Mouse (Mus musculus) E14TG2a.4 (cell line): ENCODE measurements around the gene Gm45717.

Source experiments
- H3K27me3 ChIP-seq: 2 replicates; pipeline ENCODE4 v1.6.1; 2014; ENCODE audit warnings: low read length, control low read depth; ENCODE audit not compliant: insufficient read depth
- H3K36me3 ChIP-seq: 2 replicates; pipeline ENCODE4 v1.6.1; 2014; ENCODE audit warnings: low read length, control low read depth; ENCODE audit not compliant: insufficient read depth
- H3K4me1 ChIP-seq: replicated peaks from 2 replicates; pipeline ENCODE4 v1.6.1; 2014; ENCODE audit warnings: low read depth, low read length, control low read depth
- H3K4me3 ChIP-seq: replicated peaks from 2 replicates; pipeline ENCODE4 v1.5.1; 2014; ENCODE audit warnings: mild to moderate bottlenecking, low read length
- H3K9me3 ChIP-seq: 2 replicates; pipeline ENCODE4 v1.6.1; 2014; ENCODE audit warnings: low read length, control low read depth
- CTCF ChIP-seq: conservative IDR thresholded peaks from 2 replicates; pipeline ENCODE4 v1.5.1; 2014; ENCODE audit warnings: low read length
- NANOG ChIP-seq: IDR thresholded peaks from 2 replicates; pipeline ENCODE4 v1.6.1; 2014; ENCODE audit warnings: borderline replicate concordance, low read length, mixed read lengths
- POU5F1 ChIP-seq: IDR thresholded peaks from 2 replicates; pipeline ENCODE4 v1.6.1; 2014; ENCODE audit warnings: low read length, borderline replicate concordance

The Gm45717 gene

DNA sequence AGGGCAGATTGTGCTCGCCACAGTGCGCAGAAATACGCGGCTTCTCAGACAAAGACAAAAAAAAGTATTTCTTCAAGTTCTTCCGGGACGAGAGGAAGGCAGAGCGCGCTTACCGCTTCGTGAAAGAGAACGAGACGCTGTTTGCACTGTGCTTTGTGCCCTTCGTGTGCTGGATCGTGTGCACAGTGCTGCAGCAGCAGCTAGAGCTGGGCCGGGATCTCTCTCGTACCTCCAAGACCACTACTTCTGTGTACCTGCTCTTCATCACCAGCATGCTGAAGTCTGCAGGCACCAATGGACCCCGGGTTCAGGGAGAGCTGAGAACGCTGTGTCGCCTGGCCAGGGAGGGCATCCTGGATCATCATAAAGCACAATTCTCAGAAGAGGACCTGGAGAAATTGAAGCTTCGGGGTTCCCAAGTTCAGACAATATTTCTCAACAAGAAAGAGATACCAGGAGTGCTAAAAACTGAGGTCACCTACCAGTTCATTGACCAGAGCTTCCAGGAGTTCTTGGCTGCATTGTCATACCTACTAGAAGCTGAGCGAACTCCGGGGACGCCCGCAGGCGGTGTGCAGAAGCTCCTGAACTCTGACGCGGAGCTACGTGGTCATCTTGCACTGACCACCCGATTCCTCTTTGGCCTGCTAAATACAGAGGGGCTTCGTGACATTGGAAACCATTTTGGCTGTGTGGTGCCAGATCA lies 32.5 kb downstream of the Gm45717 start:
- H3K4me3 ChIP-seq = peak overlapping the region; percentile 77

DNA sequence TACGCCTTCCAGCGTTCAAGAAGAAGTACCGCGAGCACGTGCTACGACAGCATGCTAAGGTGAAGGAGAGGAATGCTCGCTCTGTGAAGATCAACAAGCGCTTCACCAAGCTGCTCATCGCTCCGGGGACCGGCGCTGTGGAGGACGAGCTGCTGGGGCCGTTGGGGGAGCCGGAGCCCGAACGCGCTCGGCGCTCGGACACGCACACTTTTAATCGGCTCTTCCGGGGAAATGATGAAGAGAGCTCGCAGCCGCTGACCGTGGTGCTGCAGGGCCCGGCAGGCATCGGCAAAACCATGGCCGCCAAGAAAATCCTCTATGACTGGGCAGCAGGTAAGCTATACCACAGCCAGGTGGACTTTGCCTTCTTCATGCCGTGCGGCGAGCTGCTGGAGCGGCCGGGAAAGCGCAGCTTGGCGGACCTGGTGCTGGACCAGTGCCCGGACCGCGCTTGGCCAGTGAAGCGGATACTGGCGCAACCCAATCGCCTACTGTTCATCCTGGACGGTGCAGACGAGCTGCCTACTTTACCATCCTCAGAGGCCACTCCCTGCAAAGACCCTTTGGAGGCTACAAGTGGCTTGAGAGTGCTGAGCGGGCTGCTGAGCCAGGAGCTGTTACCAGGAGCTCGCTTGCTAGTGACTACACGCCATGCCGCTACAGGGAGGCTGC lies 33.2 kb downstream of the Gm45717 start:
- Histone ChIP-seq H3K27me3 (peaks cover 87% of the 10 kb centered on the region), H3K36me3 (no peaks in the 10 kb centered on the region), H3K4me1 (peaks cover 33% of the 10 kb centered on the region), H3K9me3 (no peaks in the 10 kb centered on the region), H3K4me3 (peak overlapping the region; percentile 77)
- TF ChIP-seq POU5F1 (no peak), CTCF (no peak), NANOG (no peak)

More for the DNA sequence above, 32.5 kb downstream of the Gm45717 start:
- TF ChIP-seq CTCF = no peak
- TF ChIP-seq NANOG = no peak
- no peak for TF ChIP-seq POU5F1
- no peaks in the 10 kb centered on the region for H3K9me3 ChIP-seq
- no peaks in the 10 kb centered on the region for H3K36me3 ChIP-seq
- H3K27me3 ChIP-seq = peaks cover 82% of the 10 kb centered on the region
- H3K4me1 ChIP-seq = peaks cover 35% of the 10 kb centered on the region

DNA sequence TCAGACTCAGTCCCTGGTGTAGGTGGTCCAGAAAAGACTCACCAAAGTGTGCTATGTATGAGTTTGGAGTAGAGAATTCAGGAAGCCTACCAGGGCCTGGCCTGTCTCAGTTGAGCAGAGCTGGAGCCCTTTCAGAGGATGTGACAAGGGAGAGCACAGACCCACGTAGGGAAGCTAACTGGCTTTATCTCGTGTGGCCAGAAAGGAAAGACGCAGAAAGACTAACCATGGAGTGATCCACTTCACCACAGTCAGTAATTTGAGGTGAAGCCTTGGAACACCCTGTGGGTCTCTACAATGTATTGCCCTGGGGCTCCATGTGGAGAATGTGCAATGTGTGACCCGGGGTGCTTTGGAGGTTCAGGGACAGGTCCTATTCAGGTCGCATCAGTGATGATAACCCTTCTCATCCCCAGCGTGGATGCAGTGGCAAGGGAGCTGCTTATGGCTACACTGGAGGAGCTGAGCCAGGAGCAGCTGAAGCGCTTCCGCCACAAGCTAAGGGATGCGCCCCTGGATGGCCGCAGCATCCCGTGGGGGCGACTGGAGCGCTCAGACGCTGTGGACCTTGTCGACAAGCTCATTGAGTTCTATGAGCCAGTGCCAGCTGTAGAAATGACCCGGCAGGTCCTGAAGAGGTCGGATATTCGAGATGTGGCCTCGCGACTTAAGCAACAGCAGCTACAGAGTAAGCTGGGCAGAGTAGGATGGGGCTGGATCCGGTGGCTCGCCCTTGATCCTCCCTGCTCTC lies 34.3 kb downstream of the Gm45717 start:
- peaks cover 81% of the 10 kb centered on the region for H3K27me3 ChIP-seq
- no peaks in the 10 kb centered on the region for H3K9me3 ChIP-seq
- H3K4me3 ChIP-seq = peak overlapping the region; percentile 77
- TF ChIP-seq NANOG (no peak), POU5F1 (no peak), CTCF (no peak)
- no peaks in the 10 kb centered on the region for H3K36me3 ChIP-seq
- H3K4me1 ChIP-seq = peaks cover 33% of the 10 kb centered on the region

DNA sequence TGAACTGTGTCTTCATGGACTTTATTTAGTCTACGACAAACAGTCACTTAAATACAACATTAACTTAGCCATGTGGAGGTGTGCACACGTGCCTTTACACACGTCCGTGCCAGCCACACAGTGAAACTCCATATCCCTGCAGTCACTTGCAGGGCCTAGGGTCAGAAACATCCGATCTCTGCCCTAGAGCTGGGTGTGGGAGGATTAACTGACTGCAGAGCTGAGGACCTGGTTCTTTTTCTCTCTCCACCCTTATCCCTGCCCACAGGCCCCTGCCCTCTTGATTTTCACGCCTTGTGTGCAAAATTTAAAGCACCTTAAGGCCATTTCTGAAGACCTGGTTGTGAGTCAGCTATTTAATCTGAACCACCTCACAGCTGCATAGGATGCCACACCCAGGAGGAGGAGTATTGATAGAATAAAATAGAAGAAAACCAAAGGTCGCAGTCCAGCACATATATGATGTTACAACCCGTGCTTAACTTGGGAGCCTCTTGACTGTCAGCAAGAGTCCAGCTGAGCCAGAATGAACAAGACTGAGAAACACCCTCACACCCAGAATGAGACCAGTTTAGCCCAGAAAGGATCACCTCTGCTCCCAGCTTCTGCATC lies 35.2 kb downstream of the Gm45717 start, which contains the start of gene Nlrp6:
Gene Nlrp6 (plus strand): TSS at position 485 of the 612 bp plus-strand sequence.
- no peak for TF ChIP-seq NANOG
- Histone ChIP-seq H3K4me3 (peak within 1 kb of the TSS; percentile 77), H3K36me3 (no peaks in the 10 kb centered on the region), H3K4me1 (peaks cover 33% of the 10 kb centered on the region), H3K27me3 (peaks cover 74% of the 10 kb centered on the region), H3K9me3 (no peaks in the 10 kb centered on the region)

DNA sequence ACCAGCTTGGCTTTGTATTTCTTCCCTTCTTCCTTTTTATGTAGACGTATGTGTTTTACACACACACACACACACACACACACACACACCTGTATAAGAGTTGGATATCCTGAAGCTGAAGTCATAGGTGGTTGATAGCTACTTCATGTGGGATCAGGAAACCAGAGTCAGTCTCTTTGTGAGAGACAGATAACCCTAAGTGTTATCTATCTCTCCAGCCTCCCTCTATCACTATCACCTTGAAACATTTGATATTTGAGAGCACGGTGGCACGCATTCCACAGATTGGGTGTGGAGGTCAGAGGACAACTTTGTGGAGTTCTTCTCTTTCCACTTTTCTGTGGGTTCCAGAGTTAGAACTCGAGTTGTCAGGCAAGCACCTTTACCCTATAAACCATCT lies 35.8 kb downstream of the Gm45717 start:
- Histone ChIP-seq H3K4me3 (no peak overlapping the region), H3K36me3 (no peaks in the 10 kb centered on the region), H3K27me3 (peaks cover 68% of the 10 kb centered on the region), H3K9me3 (no peaks in the 10 kb centered on the region), H3K4me1 (peaks cover 33% of the 10 kb centered on the region)
- TF ChIP-seq CTCF = no peak
- no peak for TF ChIP-seq POU5F1
- TF ChIP-seq NANOG = no peak

DNA sequence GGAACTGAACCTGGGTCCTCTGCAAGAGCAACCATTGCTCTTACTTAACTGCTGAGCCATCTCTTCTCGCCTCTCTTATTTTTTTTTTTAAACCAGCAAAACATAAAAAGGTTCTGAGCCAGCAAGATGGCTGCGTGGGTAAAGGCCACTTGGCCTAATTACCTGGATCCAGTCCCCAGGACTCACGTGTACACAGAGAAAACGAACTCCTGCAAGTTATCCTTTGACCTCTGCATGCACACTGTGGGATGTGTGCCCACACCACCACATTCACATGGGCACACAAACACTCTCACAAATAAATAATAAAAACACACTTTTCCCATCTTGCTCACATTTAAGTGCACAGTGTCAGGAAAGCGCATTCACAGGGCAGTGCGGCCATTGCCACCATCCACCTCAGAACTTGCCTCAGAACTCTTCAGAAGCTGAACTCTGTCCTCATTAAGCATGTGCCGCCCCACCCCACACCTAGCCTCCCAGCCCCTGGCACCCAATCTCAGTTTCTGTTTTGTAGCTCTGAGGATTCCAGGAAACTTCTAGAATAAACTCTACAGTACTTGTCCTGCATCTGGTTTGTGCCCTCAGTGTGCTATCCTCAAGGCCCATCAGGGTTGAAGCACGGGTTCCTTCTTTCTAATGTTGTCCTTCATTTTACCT lies 41.6 kb downstream of the Gm45717 start:
- Histone ChIP-seq H3K4me1 (peaks cover 31% of the 10 kb centered on the region), H3K9me3 (no peaks in the 10 kb centered on the region), H3K4me3 (no peak overlapping the region), H3K27me3 (peaks cover 10% of the 10 kb centered on the region), H3K36me3 (no peaks in the 10 kb centered on the region)
- TF ChIP-seq NANOG (no peak), CTCF (no peak), POU5F1 (no peak)

DNA sequence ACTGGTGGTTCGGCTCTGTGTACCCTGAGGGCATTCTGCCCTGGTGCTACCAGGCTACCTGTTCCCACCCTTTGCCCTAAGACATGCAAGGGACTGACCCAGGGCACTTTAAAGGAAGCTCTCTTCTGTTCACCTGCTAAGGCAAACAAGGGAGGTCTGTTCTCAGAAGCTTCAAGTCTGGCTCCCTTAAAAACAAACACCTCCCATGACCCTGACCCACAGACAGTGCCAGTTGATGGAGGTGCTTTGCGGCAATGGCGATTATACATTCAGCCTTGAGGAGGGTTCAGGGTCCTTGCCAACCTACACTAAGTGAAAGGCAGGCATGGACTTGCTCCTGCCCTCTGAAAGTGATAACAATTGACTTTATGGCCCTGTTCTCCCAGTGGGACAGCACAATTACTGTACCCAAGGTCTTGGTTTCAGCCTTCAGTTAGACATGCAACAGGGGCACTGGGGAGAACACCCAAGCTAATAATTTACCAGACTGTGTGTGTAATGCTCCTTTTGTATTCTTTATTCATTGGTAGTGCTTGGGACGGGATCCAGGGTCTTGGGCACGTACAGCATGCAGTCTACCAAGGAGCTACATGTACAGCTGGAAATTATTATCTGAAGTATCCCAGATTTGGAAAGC lies 42.8 kb downstream of the Gm45717 start:
- Histone ChIP-seq H3K36me3 (no peaks in the 10 kb centered on the region), H3K4me3 (no peak overlapping the region), H3K9me3 (no peaks in the 10 kb centered on the region), H3K4me1 (peaks cover 42% of the 10 kb centered on the region), H3K27me3 (peaks cover 2% of the 10 kb centered on the region)
- TF ChIP-seq NANOG = no peak
- TF ChIP-seq POU5F1 = no peak
- no peak for TF ChIP-seq CTCF
